Mouse (Mus musculus): ENCODE data around the gene Slc39a8.

The Slc39a8 gene

DNA sequence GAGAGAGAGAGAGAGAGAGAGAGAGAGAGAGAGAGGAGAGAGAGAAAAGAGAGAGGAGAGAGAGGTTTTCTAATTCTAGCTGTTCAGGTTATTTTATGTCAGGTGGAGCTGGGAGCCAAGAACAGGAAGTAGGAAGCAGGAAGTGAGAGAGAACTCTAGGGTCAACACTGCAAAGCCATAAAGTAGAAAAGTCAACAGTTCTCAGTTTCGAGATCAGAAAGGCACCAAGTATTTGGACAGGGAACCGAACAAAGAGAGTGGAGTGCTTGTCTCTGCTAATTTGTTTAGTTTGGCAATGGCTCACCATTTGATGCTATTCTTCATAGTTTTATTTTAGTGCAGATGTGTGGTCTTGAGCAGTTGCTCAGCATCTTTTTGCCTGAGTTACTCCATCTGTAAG, 26.5 kb downstream of the Slc39a8 start:
- no peak for DNase-seq

- no peak for DNase-seq
These were observed 28.7 kb downstream of the Slc39a8 start for GRCm38 (mm10) chr3:135853604-135854297.

- DNase-seq: no peak
These were observed 29.4 kb downstream of the Slc39a8 start for GRCm38 (mm10) chr3:135854298-135854984.

DNA sequence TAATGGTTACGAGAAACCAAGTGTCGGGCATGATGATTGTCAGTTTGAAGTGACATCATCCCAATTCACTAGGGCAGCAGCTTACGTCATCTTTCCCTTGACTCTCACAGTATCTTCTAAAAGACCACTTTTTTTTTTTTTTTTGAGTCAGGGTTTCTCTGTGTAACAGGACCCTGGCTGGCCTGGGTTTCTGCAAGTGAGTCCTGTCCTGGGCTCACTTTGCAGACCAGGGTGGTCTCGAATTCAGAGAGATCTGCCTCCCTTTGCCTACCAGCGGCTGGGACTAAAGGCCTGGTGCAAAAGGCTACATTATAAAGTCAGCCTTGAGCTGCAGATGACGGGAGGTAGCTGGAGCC, 29.9 kb downstream of the Slc39a8 start:
- no peak for DNase-seq

DNA sequence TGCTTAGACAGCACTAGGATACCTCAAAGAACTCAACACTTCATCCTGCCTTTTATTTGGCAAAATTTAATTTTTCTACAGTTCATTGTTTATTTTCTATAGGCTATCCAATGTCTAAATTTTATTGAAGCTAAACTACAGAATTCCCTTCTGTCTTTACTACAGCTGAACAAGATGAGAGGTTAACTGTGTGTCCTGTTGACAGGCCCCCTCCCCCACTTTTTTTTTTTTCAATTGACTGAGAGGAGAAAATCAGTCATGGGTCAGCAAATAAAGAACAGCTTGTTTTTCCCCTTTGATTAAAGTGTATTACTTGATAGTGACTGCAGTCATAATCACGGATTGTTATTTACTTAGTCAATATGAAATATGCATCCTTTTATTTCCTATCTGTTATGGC, 31.2 kb downstream of the Slc39a8 start:
- DNase-seq: no peak

- DNase-seq: peak; percentile 11
These were observed 32.1 kb downstream of the Slc39a8 start for GRCm38 (mm10) chr3:135857134-135857533.

DNA sequence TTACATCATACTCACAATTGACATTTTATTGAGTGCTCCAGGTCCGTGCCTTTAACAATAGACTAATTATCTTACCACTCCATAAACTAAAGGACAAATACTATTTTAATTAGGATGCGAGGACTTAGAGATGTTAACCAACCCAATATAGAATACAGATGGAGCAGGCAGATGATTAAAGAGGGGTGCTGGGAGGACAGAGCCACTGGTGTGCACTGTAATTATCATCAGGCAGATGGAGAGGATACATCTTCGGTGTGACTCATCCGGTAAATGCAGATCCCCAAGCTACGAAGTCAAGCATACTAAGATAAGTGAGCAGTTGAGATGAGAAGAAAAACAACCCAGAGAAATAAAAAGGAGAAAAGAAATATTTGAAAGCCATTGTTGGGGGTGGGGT, 34.4 kb downstream of the Slc39a8 start:
- DNase-seq: no peak

DNA sequence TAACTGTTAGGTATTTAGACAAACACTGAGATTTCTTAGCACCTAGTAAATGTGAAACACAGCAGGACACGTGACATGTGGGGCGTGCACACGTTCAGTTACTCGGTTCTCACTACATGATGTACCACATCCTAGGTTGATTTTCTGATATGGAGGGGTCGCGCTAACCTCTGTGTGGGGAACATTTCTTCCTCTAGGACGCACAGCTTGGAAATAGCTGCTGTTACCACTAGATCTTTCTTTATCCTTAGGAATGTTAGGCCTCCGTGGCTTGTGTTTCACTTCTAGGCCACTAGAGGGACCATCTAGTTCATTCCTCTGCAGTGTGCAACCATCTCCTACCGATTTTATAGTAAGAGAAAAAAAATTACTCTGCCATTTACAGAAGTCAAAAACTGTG, 37.7 kb downstream of the Slc39a8 start:
- DNase-seq: peak; percentile 63

- DNase-seq: no peak
These were observed 44.0 kb downstream of the Slc39a8 start for GRCm38 (mm10) chr3:135869041-135869440.

DNA sequence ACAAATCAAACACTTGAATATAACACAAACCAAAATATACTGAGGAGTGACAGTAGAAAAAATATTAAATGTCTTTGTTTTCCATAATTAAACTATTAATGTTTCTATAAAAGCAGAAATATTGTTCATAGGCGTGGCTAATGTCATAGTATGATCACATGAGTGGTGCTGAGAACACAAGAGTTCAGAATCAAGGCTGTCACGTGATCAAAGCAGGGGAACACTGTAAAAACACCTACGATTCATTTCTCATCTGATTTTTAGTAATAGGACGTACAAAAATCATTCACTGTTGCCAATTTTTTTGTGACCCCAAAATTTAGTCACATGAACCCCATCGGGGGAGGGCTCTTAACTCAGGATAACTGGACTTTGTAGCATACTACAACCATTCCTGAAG, 47.2 kb downstream of the Slc39a8 start:
- DNase-seq: no peak

GRCm38 (mm10) chr3:135873596-135873995, 48.5 kb downstream of the Slc39a8 start:
- no peak for DNase-seq

GRCm38 (mm10) chr3:135878048-135878447, 53.0 kb downstream of the Slc39a8 start:
- no peak for DNase-seq

DNA sequence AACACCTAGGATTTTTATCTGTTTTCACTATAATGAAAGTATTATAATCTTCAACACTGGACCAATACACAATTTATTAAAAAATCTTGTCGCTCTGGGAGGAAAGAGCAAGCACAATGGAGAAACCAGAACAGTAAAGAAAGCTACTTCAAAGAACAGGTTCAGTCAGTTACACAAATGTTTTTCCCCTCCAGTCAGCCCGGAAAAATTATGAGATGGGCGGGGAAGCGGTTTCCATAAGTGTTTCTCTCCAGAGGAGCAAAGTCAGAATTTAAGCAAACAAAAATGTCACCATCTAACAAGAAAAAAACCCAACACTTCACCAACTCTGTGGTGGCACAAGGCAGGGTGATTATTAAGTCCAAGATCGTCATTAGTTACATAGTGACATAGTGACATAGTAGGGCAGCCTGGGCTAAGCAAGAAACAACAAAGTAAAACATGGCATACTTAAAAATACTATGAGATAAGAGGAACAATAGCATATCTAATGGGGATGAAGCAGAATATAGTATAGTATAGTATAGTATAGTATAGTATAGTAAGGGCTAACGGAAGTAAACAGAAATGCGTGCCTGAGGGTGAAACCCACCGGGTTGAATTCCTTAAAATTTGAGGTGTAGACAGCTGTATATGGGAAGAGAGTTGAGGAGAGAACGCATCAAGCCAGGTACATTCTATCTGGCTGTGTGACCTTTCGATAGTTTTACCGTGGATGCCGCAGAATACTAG, 61.0 kb downstream of the Slc39a8 start:
- no peak for DNase-seq

DNA sequence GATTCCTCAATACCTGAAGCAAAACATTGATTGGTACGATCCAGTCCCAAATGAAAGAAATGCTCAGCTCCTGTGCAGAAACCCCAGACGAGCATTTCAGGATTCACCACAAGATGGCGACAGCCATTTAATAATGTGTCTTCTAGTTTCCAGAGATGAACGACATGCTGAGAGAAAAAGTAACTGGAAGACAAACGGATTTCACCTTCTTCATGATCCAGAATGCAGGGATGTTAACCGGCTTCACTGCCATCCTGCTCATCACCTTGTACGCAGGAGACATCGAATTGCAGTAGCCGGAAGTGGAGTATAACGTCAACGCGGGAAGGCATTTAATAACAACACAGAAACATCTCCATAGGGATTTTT, 61.6 kb downstream of the Slc39a8 start:
- peak; percentile 88 for DNase-seq

DNA sequence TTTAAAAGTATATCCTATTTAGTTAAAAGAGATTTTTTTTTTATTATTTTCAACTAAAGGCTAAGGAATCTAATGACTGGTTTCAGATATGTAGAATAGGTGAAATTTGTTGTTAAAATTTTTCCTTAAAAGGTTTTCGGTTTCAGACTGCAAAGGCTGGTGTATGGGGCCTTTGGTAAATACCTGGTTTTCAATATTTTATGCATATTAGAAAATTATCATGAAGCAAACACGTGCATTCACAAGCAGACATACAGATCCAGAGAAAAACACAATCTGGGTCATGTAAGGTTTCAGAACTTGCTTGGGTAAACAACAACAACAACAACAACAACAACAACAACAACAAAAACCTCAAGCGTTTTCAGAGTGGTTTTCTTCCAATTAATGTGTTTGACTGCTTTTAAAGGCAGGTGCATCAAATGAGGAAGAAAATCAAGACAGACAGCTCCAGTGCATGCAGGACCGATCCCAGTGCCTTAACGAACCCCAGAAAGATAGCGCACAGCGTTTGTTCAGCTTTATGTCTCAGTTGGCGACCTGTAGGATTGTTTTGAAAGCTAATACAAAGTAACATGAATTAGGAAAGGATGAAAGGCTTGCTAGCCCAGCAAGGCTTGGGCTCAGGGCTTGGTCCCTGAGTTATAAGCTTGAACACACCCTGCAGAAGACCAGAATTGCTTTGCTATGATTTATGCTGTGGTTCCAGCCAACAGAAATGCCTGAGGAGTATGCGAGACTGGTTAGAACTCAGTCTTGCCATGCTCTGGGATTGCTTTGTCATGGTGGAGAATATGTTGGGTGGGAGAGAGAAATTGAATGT, 62.2 kb downstream of the Slc39a8 start:
- DNase-seq: no peak

- DNase-seq: peak; percentile 70
These were observed 62.7 kb downstream of the Slc39a8 start for GRCm38 (mm10) chr3:135887856-135888155.

DNA sequence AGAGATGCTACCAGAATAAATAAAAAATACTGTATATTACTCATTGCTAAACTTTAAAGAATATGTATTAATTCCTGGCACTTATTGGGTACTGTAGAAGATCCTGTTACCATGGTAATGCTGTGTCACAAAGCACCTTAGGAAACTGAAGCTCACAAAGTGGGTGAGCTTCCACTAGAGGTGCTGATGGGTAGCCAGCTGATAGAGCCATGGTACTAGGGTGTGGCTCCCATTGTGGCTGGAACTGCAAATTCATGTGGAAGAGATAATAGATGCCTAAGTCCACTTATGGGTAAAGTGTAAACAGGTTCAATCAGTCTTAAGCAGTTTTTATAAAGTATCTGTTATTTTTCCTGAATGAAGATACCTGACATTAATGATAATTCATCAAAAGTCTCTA, 64.3 kb downstream of the Slc39a8 start:
- DNase-seq: no peak

GRCm38 (mm10) chr3:135903366-135903765, 78.3 kb downstream of the Slc39a8 start:
- no peak for DNase-seq

DNA sequence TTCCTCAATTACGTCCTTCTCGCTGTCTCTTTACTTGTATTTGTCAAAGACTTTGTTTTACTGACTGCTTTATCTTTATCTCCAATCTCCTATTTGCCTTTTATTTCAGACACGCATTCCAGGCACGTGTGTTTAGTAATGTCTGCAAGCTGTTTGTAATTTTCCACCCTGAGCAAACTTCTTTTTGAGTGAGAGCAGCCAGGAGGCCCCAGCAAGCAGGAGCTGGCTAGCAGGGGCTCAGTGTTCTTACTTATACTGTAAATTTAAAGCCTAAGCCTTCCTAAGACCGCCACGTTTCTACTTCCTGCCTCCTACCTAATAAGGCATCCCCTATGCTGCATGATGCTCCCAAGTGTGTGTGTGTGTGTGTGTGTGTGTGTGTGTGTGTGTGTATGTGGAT, 79.8 kb downstream of the Slc39a8 start:
- no peak for DNase-seq

- no peak for DNase-seq
These were observed 80.7 kb downstream of the Slc39a8 start for GRCm38 (mm10) chr3:135905729-135906128.

DNA sequence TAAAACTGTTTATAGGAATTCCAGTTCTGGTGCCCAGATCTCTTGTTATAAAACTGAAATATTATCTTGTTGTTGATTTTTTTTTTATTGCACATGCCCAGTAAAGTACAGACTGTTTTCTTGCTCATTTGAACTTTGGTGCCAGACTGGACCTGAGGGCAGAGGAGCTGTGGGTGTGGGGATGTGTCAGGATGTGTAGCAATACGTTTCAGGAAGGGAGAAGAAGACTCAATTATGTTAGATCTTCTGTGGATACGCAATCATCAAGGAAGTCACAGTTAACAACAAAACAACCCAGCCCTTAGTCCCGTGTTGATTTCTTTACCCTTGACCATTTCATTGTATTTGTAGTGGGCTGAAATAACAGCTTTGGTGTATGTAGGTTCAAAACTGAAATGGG, 81.9 kb downstream of the Slc39a8 start:
- DNase-seq: no peak

- DNase-seq: no peak
These were observed 90.9 kb downstream of the Slc39a8 start for GRCm38 (mm10) chr3:135915941-135916340.

- DNase-seq: peak; percentile 11
These were observed 93.6 kb downstream of the Slc39a8 start for GRCm38 (mm10) chr3:135918566-135919180.
